Mouse (Mus musculus): Measurements from ENCODE around the gene Mrpl38. TPM values are rescaled to one million over a fixed set of nuclear protein-coding genes. Genes with fewer than 3 reads are reported as not detected.

Mrpl38 gene
- 52.3 and 86.2 TPM in 2 replicates for polyA plus RNA-seq (2015; fragmentation: Nextera tagmentation; extraction: Ambion mirVana)

GRCm38 (mm10) chr11:116138468-116139138, at the start of gene Mrpl38:
TSS of gene Mrpl38 (minus strand) at chr11:116138868.

GRCm38 (mm10) chr11:116167884-116168439, 29.3 kb upstream of the Mrpl38 start, which contains the start of gene Fbf1:
TSS of gene Fbf1 (minus strand) at chr11:116168166.

GRCm38 (mm10) chr11:116130488-116131205, 8.0 kb downstream of the Mrpl38 start, which contains the start of gene Trim65:
TSS of gene Trim65 (minus strand) at chr11:116131128.

DNA sequence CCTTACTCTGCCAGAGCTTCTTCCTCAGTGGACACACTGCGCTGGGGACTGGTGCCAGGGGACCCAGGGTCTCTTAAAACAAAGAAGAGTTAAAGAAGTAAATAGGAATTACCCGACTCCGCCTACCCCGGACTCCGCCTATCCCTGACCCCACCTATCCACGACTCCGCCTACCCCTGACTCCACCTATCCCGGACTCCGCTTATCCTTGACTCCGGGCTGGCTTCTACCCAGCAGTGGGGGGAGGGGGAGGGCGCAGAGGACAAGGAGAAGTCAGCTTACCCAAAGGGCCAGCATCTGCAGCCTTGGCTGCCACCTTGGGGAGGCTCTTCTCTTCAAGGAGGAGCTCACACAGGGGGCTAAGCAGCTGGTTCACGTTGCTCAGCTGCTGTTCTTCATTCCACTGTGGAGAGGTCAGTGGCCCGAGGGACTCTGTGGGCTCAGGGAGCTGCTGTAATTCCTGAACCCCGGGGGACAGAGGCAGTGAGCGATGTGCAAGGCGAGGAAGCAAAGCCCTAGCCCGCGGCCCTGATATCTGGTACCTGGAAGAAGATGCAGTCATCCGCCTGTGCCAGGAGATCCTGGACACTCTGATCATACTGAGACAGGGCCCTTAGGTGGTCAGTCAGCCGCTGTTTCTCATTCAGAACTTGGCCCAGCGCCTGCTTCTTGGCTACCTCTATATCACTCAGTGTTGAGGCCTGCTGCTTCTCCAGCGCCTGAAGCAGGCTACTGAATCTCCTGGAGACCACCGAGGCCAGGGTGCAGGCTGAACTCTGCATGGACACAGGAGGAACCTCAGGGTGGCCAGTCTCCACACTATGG, 11.3 kb downstream of the Mrpl38 start, which contains the start of gene Trim47:
Trim47 (minus strand) TSS at position 55 of the 825 bp plus-strand sequence.

DNA sequence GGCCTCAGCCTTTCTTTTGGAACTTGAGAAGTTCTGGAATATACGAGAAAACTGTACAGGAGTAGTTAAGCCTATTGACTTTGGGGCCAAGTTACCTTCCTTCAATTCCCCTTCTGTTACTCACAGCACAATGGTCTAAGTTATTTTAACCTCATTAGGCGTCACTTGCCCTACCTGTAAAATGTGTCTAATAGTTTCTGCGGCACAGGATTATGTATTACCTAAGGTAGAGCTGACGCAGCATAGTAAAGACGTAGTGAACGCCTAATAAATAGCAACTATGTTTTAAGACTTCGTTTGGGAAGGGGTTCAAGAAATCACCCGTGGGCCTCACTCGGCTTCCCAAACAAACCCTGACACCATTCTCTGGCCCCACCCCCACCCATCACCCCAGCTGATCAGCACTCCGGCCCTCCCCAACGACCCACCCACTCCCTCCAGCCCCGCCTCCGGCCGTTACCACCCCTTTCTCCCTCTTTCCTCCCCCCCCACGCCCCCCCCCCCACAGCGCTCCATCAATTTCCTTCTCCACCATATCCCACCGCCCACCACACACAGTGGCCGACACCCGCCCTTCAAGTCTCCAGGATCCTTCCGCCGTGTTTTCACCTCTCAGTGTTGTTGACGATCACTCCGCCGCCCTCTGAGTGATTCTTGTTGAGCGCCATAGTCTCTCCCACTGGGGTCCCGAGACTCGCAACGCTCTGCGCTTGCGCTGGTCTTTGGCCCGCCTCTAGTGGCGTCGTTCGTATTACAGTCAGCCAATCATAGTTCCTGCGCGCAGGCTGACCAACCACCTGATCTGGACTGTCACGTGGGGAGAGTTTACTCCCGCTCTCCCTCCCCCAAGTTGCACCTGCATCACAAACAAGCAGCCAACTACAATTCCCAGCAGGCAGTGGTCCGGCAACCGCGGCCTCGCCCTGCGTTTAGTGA, 52.1 kb downstream of the Mrpl38 start, which contains the start of gene Wbp2:
Wbp2 (minus strand) TSS at position 738 of the 936 bp plus-strand sequence.

Other genes starting within 250 kb of the Mrpl38 start
- 6.9 and 8.5 TPM in 2 replicates for gene Smim5, start 238.9 kb downstream of the Mrpl38 start, polyA plus RNA-seq (2015; fragmentation: Nextera tagmentation; extraction: Ambion mirVana)
- gene Smim6, start 226.9 kb downstream of the Mrpl38 start, polyA plus RNA-seq (2015; fragmentation: Nextera tagmentation; extraction: Ambion mirVana), result 1.3 and 1.4 TPM in 2 replicates
- gene Sap30bp, start 205.6 kb downstream of the Mrpl38 start, polyA plus RNA-seq (2015; fragmentation: Nextera tagmentation; extraction: Ambion mirVana), result 41.6 and 42.6 TPM in 2 replicates
- gene Recql5, start 205.4 kb downstream of the Mrpl38 start, polyA plus RNA-seq (2015; fragmentation: Nextera tagmentation; extraction: Ambion mirVana), result 6.3 and 12.8 TPM in 2 replicates
- gene Itgb4, start 164.2 kb downstream of the Mrpl38 start, polyA plus RNA-seq (2015; fragmentation: Nextera tagmentation; extraction: Ambion mirVana), result 2.2 and 3.0 TPM in 2 replicates
- gene Galk1, start 126.1 kb downstream of the Mrpl38 start, polyA plus RNA-seq (2015; fragmentation: Nextera tagmentation; extraction: Ambion mirVana), result 111 and 122 TPM in 2 replicates
- gene H3f3b, start 110.9 kb downstream of the Mrpl38 start, polyA plus RNA-seq (2015; fragmentation: Nextera tagmentation; extraction: Ambion mirVana), result 1,269 and 1,294 TPM in 2 replicates
- 13.7 and 18.1 TPM in 2 replicates for gene Unk, start 108.5 kb downstream of the Mrpl38 start, polyA plus RNA-seq (2015; fragmentation: Nextera tagmentation; extraction: Ambion mirVana)
- gene Unc13d, start 60.9 kb downstream of the Mrpl38 start, polyA plus RNA-seq (2015; fragmentation: Nextera tagmentation; extraction: Ambion mirVana), result 2.0 TPM in 2 replicates
- gene Wbp2, start 51.9 kb downstream of the Mrpl38 start, polyA plus RNA-seq (2015; fragmentation: Nextera tagmentation; extraction: Ambion mirVana), result 123 and 155 TPM in 2 replicates
- 23.7 and 29.6 TPM in 2 replicates for gene Trim47, start 11.7 kb downstream of the Mrpl38 start, polyA plus RNA-seq (2015; fragmentation: Nextera tagmentation; extraction: Ambion mirVana)
- gene Trim65, start 7.7 kb downstream of the Mrpl38 start, polyA plus RNA-seq (2015; fragmentation: Nextera tagmentation; extraction: Ambion mirVana), result 3.2 and 3.5 TPM in 2 replicates
- 12.9 and 18.1 TPM in 2 replicates for gene Fbf1, start 29.3 kb upstream of the Mrpl38 start, polyA plus RNA-seq (2015; fragmentation: Nextera tagmentation; extraction: Ambion mirVana)
- gene Ten1, start 60.0 kb upstream of the Mrpl38 start, polyA plus RNA-seq (2015; fragmentation: Nextera tagmentation; extraction: Ambion mirVana), result 48.9 and 49.5 TPM in 2 replicates
- gene Acox1, start 60.2 kb upstream of the Mrpl38 start, polyA plus RNA-seq (2015; fragmentation: Nextera tagmentation; extraction: Ambion mirVana), result 37.2 and 49.8 TPM in 2 replicates
- gene Evpl, start 99.2 kb upstream of the Mrpl38 start, polyA plus RNA-seq (2015; fragmentation: Nextera tagmentation; extraction: Ambion mirVana), result 1.4 and 1.9 TPM in 2 replicates
- gene Srp68, start 135.3 kb upstream of the Mrpl38 start, polyA plus RNA-seq (2015; fragmentation: Nextera tagmentation; extraction: Ambion mirVana), result 40.4 and 59.2 TPM in 2 replicates
- 0.77 and 3.2 TPM in 2 replicates for gene Galr2, start 142.1 kb upstream of the Mrpl38 start, polyA plus RNA-seq (2015; fragmentation: Nextera tagmentation; extraction: Ambion mirVana)
- 45.9 and 65.6 TPM in 2 replicates for gene Exoc7, start 168.4 kb upstream of the Mrpl38 start, polyA plus RNA-seq (2015; fragmentation: Nextera tagmentation; extraction: Ambion mirVana)
- 0.30 and 0.39 TPM in 2 replicates for gene Foxj1, start 196.5 kb upstream of the Mrpl38 start, polyA plus RNA-seq (2015; fragmentation: Nextera tagmentation; extraction: Ambion mirVana)